Mouse (Mus musculus) kidney, adult 11 months (tissue): ENCODE data around the gene Mdm2.
"Not testable (repeated sequence)": the region's sequence is repeated elsewhere in the genome, so short reads cannot be mapped to it uniquely, and the experiment has no call there.

Experiments
- DNase-seq: peaks from one replicate; pipeline ENCODE4 v3.0.0; 2022

Mdm2 gene

DNA sequence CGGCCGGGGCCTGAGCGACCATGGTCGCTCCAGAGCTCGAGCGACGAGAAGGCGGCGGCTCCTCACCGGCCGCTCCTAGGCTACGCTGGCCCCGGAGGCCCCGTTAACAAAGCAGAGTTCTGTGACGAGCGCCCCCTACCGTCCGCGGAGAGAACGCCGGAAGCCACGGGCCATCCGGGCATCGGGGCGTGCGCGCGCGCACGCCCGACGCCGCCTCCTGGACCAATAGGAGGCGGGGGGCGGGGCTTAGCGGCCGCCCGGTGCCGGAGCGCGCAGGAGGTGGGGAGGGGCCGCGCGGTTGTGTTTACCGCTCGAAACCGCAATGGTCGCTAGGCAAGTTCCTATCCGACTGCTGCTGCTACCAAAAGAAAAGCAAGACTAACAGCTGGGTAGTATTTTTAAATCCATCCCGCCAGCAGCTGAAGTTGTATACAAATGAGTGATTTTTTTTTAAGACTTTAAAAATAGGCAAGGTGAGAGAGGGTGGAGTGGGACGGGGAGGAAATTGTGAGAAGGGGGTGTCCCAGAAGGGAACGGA, at the start of gene Mdm2:
Mdm2 (minus strand) TSS at position 155 of the 538 bp plus-strand sequence.
- peak; percentile 91 for DNase-seq

DNA sequence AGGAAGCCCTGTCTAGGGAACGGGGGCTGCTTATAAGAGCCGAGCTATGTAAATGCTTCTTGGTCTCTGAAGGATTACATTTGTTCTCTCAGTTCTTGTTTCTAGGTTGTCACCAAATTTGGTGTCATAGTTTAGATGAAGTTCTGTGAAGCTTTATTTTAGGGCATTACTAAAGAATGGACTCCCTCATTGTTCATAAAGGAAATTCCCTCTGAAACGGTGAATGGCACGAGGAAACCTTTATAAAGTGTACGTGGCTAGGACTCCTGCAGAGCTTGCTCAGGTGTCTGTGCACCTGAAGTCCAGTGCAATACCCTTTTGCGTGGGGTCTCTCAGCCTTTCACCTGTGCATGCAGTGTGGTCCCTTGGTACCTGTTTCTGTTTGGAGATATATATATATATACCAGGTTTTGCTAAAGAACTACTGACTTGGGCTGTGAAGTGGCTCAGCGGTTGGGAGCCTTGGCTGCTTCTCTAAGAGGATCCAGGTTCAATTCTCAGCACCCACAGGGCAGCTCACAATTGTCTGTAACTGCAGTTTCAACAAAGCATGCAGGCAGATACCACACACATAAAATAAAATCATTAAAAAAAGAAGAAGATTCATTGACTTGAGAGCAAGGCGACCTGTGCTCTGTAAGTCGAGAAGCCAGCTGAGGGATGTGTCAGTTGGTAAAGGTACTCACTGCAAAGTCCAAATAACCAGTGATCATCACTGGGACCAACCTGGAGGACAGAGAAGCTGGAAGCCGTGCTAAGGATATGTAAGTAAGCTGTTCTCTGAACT, 49.5 kb upstream of the Mdm2 start:
- DNase-seq, result no peak

DNA sequence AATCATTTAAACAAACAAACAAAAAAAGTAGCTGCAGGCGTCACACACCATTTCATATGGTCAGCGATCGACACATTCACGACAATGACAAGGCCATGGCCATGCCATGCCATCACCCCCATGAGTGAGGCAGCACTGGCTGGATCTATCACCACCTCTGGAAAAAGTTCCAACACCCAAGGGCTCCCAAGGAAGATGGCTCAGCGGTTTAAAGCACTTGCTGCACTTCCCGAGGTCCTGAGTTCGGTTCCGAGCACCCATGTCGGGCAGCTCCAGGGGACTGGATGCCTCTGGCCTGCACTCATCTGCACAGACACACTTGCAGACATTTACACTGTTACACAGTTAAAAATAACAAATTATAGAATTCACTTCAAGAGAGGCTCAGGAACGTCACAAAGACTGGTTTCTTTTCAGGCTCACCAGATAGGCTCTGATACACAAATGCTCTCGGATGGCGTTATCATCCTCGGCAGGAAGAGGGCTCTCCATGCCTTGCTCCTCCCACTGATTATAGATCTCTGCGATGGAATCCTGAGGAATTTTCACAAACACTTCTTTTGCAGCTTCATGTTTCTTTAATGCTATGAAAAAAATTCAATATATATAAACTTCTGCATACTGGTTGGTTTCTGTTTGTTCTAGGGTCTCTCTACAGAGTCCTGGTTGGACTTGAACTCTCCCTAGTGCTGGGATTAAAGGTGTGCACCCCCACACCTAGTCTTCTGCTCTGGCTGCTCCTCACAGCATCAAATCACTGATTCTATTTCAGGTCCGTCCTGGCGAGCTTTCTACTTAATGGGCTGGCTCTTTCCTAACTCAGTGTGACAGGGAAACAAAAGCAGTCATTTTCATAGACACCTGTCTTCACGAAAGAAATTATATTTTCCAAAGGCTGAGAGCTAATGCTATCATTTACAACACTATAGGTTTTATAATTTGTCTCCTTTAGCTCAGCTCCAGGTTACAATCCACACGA, 48.5 kb upstream of the Mdm2 start:
- DNase-seq, result no peak

DNA sequence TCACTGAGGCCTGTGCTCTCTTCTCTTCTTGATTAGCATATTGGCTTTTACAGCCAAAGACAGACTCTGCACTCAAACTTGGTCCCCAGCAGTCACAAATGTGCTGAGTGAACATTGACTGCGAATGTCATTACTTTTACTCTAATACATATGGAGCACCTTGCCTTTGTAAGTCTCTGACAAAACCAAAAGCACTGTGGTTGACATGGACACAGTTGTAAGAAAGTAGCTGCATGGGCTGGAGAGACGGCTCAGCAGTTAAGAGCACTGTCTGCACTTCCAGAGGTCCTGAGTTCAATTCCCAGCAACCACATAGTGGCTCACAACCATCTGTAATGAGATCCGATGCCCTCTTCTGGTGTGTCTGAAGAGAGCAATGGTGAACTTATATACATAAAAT, 47.8 kb upstream of the Mdm2 start:
- DNase-seq, result not testable (repeated sequence)

DNA sequence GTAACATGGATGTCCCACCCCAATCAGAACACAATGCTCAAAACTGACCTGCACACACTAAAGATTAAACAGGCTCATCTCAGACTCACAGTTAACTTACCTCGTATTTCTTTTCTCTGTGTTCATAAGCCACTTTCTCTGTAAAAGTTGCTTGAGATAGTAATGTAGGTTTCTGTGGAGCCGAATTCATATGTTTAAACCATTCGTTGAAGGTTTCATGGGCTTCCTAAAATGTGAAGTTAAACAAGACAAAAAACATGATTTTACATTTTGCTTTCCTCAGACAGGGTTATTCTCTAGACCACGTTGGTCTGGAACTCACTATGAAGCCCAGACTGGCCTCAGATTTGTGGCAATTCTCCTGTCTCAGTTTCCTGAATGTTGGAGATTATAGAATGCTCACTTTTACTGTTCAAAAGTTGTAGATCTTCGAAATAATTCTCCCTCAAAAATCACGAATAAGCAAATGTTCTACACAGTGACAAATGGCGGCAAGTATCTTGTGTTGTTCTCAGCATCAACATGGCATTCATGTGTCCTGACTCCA, 47.3 kb upstream of the Mdm2 start:
- DNase-seq, result no peak

DNA sequence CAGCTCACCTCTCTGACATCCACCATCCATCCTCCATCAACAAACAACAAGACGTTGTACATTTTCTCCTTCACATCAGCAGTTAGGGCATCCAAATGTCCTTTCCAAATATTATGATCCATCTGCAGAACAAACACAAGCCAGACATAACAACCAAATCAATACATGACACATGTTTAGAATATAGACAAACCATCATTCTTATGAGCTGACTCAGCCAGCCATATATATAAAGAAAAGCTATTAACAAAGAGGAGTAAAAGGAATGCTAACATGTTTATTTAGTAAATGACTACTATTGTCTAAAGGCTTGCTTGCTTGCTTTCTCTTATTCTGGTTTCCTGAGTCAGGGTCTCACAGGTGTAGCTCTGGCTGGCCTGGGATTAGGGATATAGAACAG, 46.7 kb upstream of the Mdm2 start:
- no peak for DNase-seq

DNA sequence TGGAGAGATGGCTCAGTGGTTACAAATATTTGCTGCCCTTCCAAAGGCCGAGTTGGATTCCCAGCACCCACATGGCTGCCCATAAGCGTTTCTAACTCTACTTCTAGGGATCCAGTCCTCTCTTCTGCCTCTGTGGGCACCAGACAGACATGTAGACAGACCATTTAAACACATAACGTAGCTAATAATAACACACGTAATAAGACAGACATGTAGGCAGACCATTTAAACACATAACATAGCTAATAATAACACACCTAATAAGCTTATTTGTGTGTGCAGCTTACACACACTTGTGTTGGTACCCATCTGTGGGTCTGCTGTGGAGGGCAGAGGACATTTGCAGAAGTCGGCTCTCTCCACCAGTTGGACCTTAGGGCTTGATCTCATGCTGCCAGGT, 46.2 kb upstream of the Mdm2 start:
- DNase-seq, result no peak

DNA sequence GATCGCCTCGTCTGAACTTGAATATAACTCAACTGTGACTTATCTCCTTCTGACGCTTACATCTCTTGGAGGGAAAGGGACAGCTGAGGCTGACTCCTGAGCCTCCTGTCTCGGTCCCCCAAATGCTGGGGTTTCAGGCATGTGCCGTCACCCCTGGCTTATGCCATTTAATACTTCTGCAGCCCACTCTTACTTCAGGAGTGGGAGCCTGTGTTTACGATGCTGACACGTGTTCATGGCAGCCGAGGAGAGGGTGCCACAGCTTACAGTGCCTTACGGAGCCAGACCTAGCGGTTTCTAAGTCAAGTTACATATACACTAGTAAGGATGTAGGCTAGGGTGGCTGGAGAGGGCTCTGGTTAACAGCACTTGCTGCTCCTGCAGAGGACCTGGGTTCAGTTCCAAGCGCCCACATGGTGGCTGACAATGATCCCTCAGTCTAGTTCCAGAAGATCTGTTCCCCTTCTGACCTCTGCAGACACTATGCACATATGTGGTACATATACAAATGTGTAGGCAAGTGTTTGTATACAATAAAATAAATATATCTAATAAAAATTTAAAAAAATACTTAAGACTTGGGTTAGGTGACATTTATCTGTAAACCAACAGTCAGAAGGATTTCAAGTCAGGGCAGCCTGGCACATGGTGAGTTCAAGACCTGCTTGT, 45.4 kb upstream of the Mdm2 start:
- DNase-seq, result no peak

DNA sequence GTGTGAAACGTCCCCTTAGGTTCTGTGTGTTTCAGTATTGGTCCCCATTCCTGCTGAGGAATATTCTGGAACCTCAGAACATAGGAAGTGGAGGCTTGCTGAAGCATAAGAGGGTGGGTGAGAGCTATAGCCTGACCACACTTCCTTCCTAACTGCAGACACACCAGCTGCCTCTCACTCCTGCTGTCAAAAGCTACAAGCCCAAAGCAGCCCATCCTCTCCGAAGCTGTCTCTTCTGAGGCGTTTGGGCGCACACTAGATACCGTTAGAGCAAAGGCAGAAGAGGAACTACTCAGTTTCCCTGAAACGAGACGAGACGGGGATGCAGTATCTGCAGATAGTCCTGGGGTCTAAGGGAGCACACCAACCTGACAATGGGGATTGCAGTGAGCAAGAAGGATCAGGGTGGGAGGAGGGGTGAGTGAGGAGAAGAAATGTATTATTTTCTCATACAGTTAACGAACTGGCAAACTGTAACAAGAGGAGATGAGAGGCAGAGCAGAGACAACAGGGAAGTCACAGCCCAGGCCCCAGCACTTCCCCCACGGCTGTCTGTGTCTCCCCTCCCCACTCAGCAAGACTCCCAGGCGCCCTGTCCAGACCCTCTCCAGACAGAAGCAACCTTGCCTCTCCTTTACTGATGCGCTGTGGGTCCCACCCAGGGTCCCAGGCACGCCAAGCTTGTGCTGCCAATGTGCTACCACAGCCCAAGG, 44.7 kb upstream of the Mdm2 start:
- DNase-seq, result no peak

DNA sequence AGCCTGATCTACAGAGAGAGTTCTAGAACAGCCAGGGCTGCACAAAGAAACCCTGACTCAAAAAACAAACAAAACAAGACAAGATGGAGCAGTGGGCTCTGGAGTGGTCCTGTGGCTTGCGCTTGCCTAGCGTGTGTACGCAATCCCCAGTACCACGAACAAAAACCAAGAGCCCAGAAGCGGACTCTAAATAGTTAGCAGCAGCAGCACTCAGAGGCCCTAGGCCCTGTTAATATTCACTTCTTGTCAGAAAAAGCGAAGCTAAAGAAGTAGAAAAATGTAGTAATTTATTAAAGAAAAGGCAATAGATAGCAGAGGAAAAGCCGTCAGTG, 44.0 kb upstream of the Mdm2 start:
- no peak for DNase-seq

DNA sequence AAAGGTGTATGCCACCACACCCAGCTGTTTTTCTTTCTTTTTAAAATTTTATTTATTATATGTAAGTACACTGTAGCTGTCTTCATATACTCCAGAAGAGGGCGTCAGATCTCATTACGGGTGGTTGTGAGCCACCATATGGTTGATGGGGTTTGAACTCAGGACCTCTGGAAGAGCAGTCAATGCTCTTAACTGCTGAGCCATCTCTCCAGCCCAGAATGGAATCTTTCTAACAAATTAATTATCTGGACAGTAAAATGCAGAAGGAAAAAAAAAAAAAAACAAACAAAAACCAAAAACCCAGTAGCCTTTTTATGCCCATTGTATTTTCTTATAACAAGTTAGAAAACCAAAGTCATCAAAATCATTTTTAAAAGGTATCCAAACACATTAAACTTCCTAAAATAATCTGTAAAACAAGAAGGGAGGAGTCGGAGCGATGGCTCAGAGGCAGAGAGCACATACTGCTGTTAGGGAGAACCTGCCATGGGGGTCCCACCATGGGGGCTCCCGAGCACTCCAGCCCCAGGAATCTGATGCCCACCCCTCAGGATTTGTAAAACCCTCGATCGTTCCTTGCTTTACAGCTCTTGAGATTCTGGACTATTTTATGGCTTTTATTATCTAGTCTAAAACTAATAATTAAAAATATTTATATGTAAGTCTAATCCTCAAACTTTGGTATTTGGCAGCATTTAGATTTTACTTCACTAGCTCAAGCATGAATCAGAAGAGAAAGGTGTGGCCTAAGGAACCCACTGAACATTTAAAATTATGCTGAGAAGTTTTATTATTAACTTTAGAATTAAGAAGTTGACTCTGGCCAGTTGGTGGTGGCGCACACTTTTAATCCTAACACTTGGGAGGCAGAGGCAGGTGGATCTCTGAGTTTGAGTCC, 43.4 kb upstream of the Mdm2 start:
- DNase-seq, result no peak

DNA sequence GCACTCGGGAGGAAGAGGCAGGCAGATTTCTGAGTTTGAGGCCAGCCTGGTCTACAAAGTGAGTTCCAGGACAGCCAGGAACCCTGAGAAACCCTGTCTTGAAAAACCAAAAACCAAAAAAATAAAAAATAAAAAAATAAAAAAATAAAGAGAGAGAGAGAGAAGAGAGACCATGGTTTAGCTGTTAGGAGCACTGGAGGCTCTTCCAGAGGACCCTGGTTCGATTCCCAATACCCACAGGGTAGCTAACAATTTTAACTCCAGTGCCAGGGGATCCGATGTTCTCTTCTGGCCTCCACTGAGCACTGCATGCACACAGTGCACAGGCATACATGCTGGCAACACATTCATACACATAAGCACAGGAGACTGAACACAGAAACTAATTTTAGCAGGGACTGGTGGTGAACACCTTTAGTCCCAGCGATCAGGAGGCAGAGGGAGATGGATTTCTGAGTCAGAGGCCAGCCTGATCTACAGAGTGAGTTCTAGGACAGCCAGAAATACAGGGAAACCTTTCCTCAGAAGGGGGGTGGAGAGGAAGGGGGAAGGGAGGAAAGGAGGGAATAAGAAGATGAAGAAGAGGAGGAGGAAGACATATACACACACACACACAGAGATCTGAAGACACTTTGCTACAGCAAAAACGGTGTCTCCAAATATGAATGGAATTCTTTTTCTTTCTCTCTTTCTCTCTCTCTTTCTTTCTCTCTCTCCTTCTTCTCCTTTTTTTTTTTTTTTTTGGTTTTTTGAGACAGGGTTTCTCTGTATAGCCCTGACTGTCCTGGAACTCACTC, 42.5 kb upstream of the Mdm2 start:
- no peak for DNase-seq

DNA sequence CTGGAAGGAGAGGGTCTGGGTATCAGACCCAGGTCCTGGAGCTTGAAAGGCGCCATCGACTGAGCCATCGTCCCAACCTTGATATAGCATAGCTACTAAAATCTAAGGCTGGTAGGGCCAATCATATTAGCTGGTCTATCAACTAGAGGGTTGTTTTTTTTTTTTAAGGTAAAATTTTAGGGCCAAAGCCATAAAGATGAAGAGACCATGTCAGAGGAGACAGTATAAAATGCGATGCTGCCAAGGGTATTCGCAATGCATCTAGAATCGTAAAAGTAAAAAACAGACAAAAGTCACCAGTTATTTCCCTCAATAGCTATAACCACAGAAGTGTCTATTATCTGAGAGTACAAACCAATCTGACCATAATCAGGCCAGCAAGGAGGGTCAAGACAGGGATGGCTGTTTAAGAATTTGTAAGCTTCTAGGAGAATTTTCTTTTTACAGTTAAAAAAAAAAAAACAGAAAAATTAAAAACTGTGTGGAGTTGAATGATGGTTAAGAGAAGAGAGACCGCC, 41.8 kb upstream of the Mdm2 start:
- no peak for DNase-seq

DNA sequence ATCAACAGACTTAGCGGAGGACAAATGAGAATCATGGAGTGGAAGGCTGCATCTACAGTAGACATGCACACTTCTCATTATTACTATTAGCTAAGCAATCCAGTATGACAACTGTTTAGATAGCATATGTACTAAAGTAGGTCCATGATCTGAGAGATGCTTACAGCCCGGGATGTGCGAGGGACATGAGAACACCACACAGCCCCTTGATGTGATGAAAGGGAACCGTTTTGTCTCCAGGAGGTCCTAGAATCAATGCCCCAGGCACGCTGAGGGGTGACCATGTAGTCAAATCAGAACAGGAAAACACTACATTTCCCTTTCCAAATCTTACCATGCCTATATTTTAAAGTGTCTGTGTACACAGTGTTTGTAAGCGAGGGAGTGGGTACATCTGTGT, 41.2 kb upstream of the Mdm2 start:
- DNase-seq, result no peak

DNA sequence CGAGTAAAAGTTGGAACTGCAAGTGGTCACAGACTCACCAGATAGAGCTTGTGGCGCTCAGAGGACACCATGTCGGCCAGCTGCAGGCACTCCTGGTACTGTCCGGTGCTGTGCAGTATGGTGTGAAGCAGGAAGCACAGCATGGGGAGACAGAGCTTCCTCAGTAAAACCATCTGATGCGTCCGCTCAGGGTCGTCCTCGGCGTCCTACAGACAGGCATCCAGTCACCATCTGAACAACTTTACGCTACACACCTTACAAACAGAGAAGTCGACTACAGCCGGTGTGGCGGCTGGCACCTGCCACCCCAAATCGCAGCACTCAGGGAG, 40.7 kb upstream of the Mdm2 start:
- DNase-seq, result no peak

DNA sequence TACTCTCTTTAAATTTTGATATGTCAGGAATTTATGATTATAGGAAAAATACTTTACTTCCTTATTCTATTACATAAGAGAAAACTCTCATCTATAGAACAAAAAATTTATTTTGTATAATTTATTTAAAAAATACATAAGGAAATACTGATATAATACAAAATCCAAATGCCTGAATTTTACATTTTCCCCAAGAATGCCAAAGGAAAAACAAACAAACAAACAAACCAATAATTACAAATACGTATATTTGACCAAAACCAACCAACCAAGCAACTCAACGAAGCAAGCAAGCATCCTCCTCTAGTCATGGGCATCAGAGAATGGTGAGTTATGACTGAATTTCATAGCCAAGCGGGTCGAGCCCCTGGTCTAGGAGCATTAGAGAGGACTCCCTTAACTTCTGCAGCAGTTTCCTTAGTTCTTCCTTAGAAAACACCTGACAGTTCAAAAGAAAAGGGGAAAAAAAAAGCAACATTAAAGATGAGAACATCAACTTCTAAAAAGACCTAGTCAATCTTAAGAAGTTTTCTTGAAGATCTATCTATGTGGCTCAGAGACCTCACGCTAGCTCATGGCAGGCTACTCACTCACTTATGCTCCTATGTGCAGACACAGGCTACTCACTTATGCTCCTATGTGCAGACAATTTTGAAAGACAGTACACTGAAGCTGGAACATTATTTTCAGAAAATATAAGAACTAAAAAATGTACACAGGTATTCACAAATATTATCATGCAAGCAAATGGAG, 40.1 kb upstream of the Mdm2 start:
- no peak for DNase-seq

DNA sequence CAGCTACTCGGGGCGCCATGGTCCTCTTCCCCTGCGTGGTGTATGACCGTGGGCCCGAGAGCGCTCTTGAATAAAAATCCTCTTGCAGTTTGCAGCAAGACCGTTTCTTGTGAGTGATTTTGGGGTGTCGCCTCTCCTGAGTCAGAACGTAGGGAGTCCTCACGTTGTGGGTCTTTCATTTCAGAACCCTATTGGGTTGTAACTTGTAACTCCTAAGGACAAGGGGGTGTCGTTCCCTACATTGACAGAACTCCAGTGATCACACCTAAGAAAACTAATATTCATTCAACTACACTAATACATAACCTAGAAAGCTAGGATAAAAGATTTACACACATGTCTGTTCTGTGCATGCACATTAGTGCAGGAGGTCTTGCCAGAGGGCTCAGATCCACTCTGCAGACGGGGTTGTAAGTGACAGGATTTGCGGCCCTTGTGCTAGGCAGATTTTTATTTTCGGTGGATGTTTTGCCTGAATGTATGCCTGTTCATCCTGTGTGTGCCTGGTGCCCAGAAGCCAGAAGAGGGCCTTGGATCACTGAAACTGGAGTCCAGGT, 39.3 kb upstream of the Mdm2 start:
- no peak for DNase-seq

DNA sequence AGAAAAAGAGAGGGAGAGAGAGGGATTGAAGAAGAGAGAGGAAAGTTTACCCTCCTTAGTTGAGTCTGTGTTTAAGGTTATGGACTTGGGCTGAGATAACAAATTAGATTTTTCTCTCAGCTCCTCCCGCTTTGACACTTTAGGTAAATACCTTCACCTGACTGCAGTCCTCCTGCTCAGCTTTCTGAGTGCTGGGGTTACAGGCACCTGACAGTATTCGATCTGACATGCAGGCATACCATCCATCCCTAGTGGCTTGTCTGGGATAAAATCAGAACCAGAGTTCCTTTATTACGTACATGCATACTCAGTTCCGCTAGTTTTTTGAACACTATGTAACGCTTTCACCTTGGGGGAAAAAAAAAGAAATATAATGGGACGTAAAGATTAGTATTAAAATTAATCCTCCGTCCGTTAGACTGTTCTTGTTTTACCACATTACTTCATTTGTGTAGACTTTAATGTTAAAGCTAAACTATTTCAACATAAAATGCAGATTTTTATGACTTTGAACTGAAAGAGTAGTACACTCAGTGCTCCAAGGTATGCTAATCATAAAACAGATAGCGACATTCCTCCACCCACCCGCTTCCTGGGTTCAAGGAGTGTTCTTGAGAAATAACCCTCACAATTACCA, 38.6 kb upstream of the Mdm2 start:
- no peak for DNase-seq
